Mouse (Mus musculus): ENCODE measurements around the gene 4930518I15Rik. TPM values are rescaled to one million over a fixed set of nuclear protein-coding genes. Genes with fewer than 3 reads are reported as not detected.
"Not testable (repeated sequence)": the region's sequence is repeated elsewhere in the genome, so short reads cannot be mapped to it uniquely, and the experiment has no call there.

Gene 4930518I15Rik
- polyA plus RNA-seq, 1 experiment: 2.7 TPM

GRCm38 (mm10) chr2:156897034-156897433, 39.3 kb upstream of the 4930518I15Rik start:
- Histone ChIP-seq H3K4me1 (ENCODE audit: control insufficient read depth, insufficient read depth, low read length) (no peaks in the 10 kb centered on the region; the same call in 1 of the 2 replicates), H3K4me3 (replicated peaks; ENCODE audit: control insufficient read depth, low read depth, low read length) (no peak overlapping the region), H3K27ac (ENCODE audit: control insufficient read depth, insufficient read depth, low read depth, low read length, poor library complexity) (no peak overlapping the region)
- 82% methylated on average over 9 of the region's 9 CpGs for WGBS
- TF ChIP-seq POLR2A (IDR thresholded peaks at IDR 0.05; ENCODE audit: borderline replicate concordance, control insufficient read depth, low read depth, low read length): no peak
- TF ChIP-seq CTCF (IDR thresholded peaks at IDR 0.05; ENCODE audit: control insufficient read depth, insufficient read depth, low read length): no peak

GRCm38 (mm10) chr2:156896384-156896914, 38.7 kb upstream of the 4930518I15Rik start:
- H3K4me1 ChIP-seq (ENCODE audit: control insufficient read depth, insufficient read depth, low read length): no peaks in the 10 kb centered on the region; the same call in 1 of the 2 replicates
- TF ChIP-seq CTCF (IDR thresholded peaks at IDR 0.05; ENCODE audit: control insufficient read depth, insufficient read depth, low read length) (no peak), POLR2A (IDR thresholded peaks at IDR 0.05; ENCODE audit: borderline replicate concordance, control insufficient read depth, low read depth, low read length) (no peak)
- no peak overlapping the region for H3K27ac ChIP-seq (ENCODE audit: control insufficient read depth, insufficient read depth, low read depth, low read length, poor library complexity)
- no peak overlapping the region for H3K4me3 ChIP-seq (replicated peaks; ENCODE audit: control insufficient read depth, low read depth, low read length)
- 40% methylated on average over 9 of the region's 9 CpGs for WGBS

- Histone ChIP-seq H3K27ac (ENCODE audit: control insufficient read depth, insufficient read depth, low read depth, low read length, poor library complexity) (no peak overlapping the region), H3K4me3 (replicated peaks; ENCODE audit: control insufficient read depth, low read depth, low read length) (no peak overlapping the region), H3K4me1 (ENCODE audit: control insufficient read depth, insufficient read depth, low read length) (no peaks in the 10 kb centered on the region; the same call in 1 of the 2 replicates)
- WGBS: 67% methylated on average over 15 of the region's 15 CpGs
- TF ChIP-seq CTCF (IDR thresholded peaks at IDR 0.05; ENCODE audit: control insufficient read depth, insufficient read depth, low read length) (no peak), POLR2A (IDR thresholded peaks at IDR 0.05; ENCODE audit: borderline replicate concordance, control insufficient read depth, low read depth, low read length) (no peak)
These were observed 36.9 kb upstream of the 4930518I15Rik start for GRCm38 (mm10) chr2:156894496-156895265.

GRCm38 (mm10) chr2:156892821-156893220, 35.1 kb upstream of the 4930518I15Rik start:
- H3K4me1 ChIP-seq (ENCODE audit: control insufficient read depth, insufficient read depth, low read length): no peaks in the 10 kb centered on the region; the same call in 1 of the 2 replicates
- no peak overlapping the region for H3K4me3 ChIP-seq (replicated peaks; ENCODE audit: control insufficient read depth, low read depth, low read length)
- WGBS: 86% methylated on average over 6 of the region's 6 CpGs
- H3K27ac ChIP-seq (ENCODE audit: control insufficient read depth, insufficient read depth, low read depth, low read length, poor library complexity): no peak overlapping the region
- no peak for TF ChIP-seq POLR2A (IDR thresholded peaks at IDR 0.05; ENCODE audit: borderline replicate concordance, control insufficient read depth, low read depth, low read length)
- TF ChIP-seq CTCF (IDR thresholded peaks at IDR 0.05; ENCODE audit: control insufficient read depth, insufficient read depth, low read length): no peak

GRCm38 (mm10) chr2:156892240-156892639, 34.5 kb upstream of the 4930518I15Rik start:
- no peak overlapping the region for H3K27ac ChIP-seq (ENCODE audit: control insufficient read depth, insufficient read depth, low read depth, low read length, poor library complexity)
- 66% methylated on average over 3 of the region's 3 CpGs for WGBS
- H3K4me3 ChIP-seq (replicated peaks; ENCODE audit: control insufficient read depth, low read depth, low read length): no peak overlapping the region
- H3K4me1 ChIP-seq (ENCODE audit: control insufficient read depth, insufficient read depth, low read length): no peaks in the 10 kb centered on the region; the same call in 1 of the 2 replicates
- TF ChIP-seq CTCF (IDR thresholded peaks at IDR 0.05; ENCODE audit: control insufficient read depth, insufficient read depth, low read length) (no peak), POLR2A (IDR thresholded peaks at IDR 0.05; ENCODE audit: borderline replicate concordance, control insufficient read depth, low read depth, low read length) (no peak)

- Histone ChIP-seq H3K4me1 (ENCODE audit: control insufficient read depth, insufficient read depth, low read length) (peaks cover 2% of the 10 kb centered on the region; the same call in 1 of the 2 replicates), H3K4me3 (replicated peaks; ENCODE audit: control insufficient read depth, low read depth, low read length) (no peak overlapping the region), H3K27ac (ENCODE audit: control insufficient read depth, insufficient read depth, low read depth, low read length, poor library complexity) (no peak overlapping the region)
- 68% methylated on average over 3 of the region's 3 CpGs for WGBS
- TF ChIP-seq CTCF (IDR thresholded peaks at IDR 0.05; ENCODE audit: control insufficient read depth, insufficient read depth, low read length) (no peak), POLR2A (IDR thresholded peaks at IDR 0.05; ENCODE audit: borderline replicate concordance, control insufficient read depth, low read depth, low read length) (no peak)
These were observed 30.7 kb upstream of the 4930518I15Rik start for GRCm38 (mm10) chr2:156888490-156888889.

- peaks cover 2% of the 10 kb centered on the region; the same call in 1 of the 2 replicates for H3K4me1 ChIP-seq (ENCODE audit: control insufficient read depth, insufficient read depth, low read length)
- peak within 1 kb of the TSS; percentile 16; the same call in 1 of the 2 replicates for H3K27ac ChIP-seq (ENCODE audit: control insufficient read depth, insufficient read depth, low read depth, low read length, poor library complexity)
- H3K4me3 ChIP-seq (replicated peaks; ENCODE audit: control insufficient read depth, low read depth, low read length): peak within 1 kb of the TSS; percentile 51
- TF ChIP-seq CTCF (IDR thresholded peaks at IDR 0.05; ENCODE audit: control insufficient read depth, insufficient read depth, low read length) (no peak), POLR2A (IDR thresholded peaks at IDR 0.05; ENCODE audit: borderline replicate concordance, control insufficient read depth, low read depth, low read length) (peak; percentile 47; the same call in 1 of the 2 replicates)
- WGBS: 6% methylated on average over 6 of the region's 6 CpGs
These were observed 29.3 kb upstream of the 4930518I15Rik start, which contains the start of gene Sla2 for GRCm38 (mm10) chr2:156887017-156887416. Gene Sla2 (minus strand): TSS chr2:156887192.

GRCm38 (mm10) chr2:156886084-156886631, 28.4 kb upstream of the 4930518I15Rik start:
- H3K4me3 ChIP-seq (replicated peaks; ENCODE audit: control insufficient read depth, low read depth, low read length): peak overlapping the region; percentile 51
- 25% methylated on average over 10 of the region's 10 CpGs for WGBS
- peaks cover 2% of the 10 kb centered on the region; the same call in 1 of the 2 replicates for H3K4me1 ChIP-seq (ENCODE audit: control insufficient read depth, insufficient read depth, low read length)
- no peak overlapping the region for H3K27ac ChIP-seq (ENCODE audit: control insufficient read depth, insufficient read depth, low read depth, low read length, poor library complexity)
- TF ChIP-seq CTCF (IDR thresholded peaks at IDR 0.05; ENCODE audit: control insufficient read depth, insufficient read depth, low read length) (no peak), POLR2A (IDR thresholded peaks at IDR 0.05; ENCODE audit: borderline replicate concordance, control insufficient read depth, low read depth, low read length) (no peak)

GRCm38 (mm10) chr2:156885666-156886065, 27.9 kb upstream of the 4930518I15Rik start:
- H3K27ac ChIP-seq (ENCODE audit: control insufficient read depth, insufficient read depth, low read depth, low read length, poor library complexity); H3K4me1 ChIP-seq (ENCODE audit: control insufficient read depth, insufficient read depth, low read length): not testable (repeated sequence)
- peak overlapping the region; percentile 26 for H3K4me3 ChIP-seq (replicated peaks; ENCODE audit: control insufficient read depth, low read depth, low read length)
- 28% methylated on average over 2 of the region's 2 CpGs for WGBS
